Mouse (Mus musculus) liver, postnatal 0 days (tissue): Measurements from ENCODE around the gene Cyp11a1. TPM values are rescaled to one million over a fixed set of nuclear protein-coding genes. Genes with fewer than 3 reads are reported as not detected.

Source experiments
- ATAC-seq: fragments of 200-750 bp; cut with Nextera tagmentation; 2 replicates; pipeline ENCODE4 v1.8.0; 2017; ENCODE audit warnings: mild to moderate bottlenecking, moderate library complexity
- DNase-seq: peaks from one replicate; pipeline ENCODE4 v3.0.0-alpha.2; 2016
- H3K27ac ChIP-seq: fragments of 300-500 bp; sonication (generic); 2 replicates; pipeline ENCODE4 v1.5.1; 2014; ENCODE audit warnings: antibody characterized with exemption, moderate library complexity, mild to moderate bottlenecking, low read depth
- H3K27me3 ChIP-seq: fragments of 300-500 bp; sonication (generic); 2 replicates; pipeline ENCODE4 v1.6.1; 2014; ENCODE audit warnings: low read length, control low read depth, mixed read lengths; ENCODE audit not compliant: insufficient read depth
- H3K36me3 ChIP-seq: fragments of 300-500 bp; sonication (generic); replicated peaks from 2 replicates; pipeline ENCODE4 v1.6.1; 2014; ENCODE audit warnings: mild to moderate bottlenecking, control low read depth, low read length, moderate library complexity, mixed read lengths; ENCODE audit not compliant: insufficient read depth
- H3K4me1 ChIP-seq: fragments of 300-500 bp; sonication (generic); 2 replicates; pipeline ENCODE4 v1.6.1; 2014; ENCODE audit warnings: antibody characterized with exemption, mild to moderate bottlenecking, control low read depth; ENCODE audit not compliant: insufficient read depth
- H3K4me2 ChIP-seq: fragments of 300-500 bp; sonication (generic); 2 replicates; pipeline ENCODE4 v1.6.1; 2014; ENCODE audit warnings: low read depth, mild to moderate bottlenecking, low read length, moderate library complexity, mixed read lengths
- H3K4me3 ChIP-seq: fragments of 300-500 bp; sonication (generic); 2 replicates; pipeline ENCODE4 v1.5.1; 2014; ENCODE audit warnings: low read depth, low read length
- H3K9ac ChIP-seq: fragments of 300-500 bp; sonication (generic); replicated peaks from 2 replicates; pipeline ENCODE4 v1.6.1; 2014; ENCODE audit warnings: mild to moderate bottlenecking, moderate library complexity
- H3K9me3 ChIP-seq: fragments of 300-500 bp; sonication (generic); 2 replicates; pipeline ENCODE4 v1.6.1; 2016; ENCODE audit warnings: mild to moderate bottlenecking, control low read depth, low read length, mixed read lengths
- CTCF ChIP-seq: sonication (generic); IDR thresholded peaks from 2 replicates; pipeline ENCODE4 v1.5.1; 2016; ENCODE audit warnings: antibody characterized with exemption, low read depth
- EP300 ChIP-seq: IDR thresholded peaks from 2 replicates; pipeline ENCODE4 v1.6.1; 2016; ENCODE audit warnings: antibody characterized with exemption, low read depth, mild to moderate bottlenecking
- WGBS: fragments of 180-500 bp; shearing (Covaris S2); extraction: QIAGEN DNeasy Blood & Tissue Kit; methylation state at CpG from one replicate; pipeline ENCODE4 v1.1.7; 2014; ENCODE audit not compliant: insufficient replicate concordance; 5-methylcytosine and 5-hydroxymethylcytosine counted together
- polyA plus RNA-seq: library from polyadenylated mRNA; unstranded; fragments of >200 nt; fragmentation: Nextera tagmentation; extraction: Ambion mirVana; gene quantifications from 2 replicates; pipeline ENCODE4 v1.2.1, GENCODE M21; 2015

Cyp11a1 gene
- polyA plus RNA-seq, 1 experiment from 2014 or later, result 0.51 TPM

- H3K27ac ChIP-seq, result no peak overlapping the region
- 34% methylated on average over 2 of the region's 2 CpGs for WGBS
- no peak overlapping the region for H3K9ac ChIP-seq
- H3K9me3 ChIP-seq, result no peaks in the 10 kb centered on the region
- no peak overlapping the region for H3K4me3 ChIP-seq
- H3K27me3 ChIP-seq, result no peaks in the 10 kb centered on the region; the same call in 1 of the 2 replicates
- H3K36me3 ChIP-seq, result no peaks in the 10 kb centered on the region
- ATAC-seq, result no peak
- no peaks in the 10 kb centered on the region for H3K4me1 ChIP-seq
- TF ChIP-seq CTCF, result no peak
- no peak for TF ChIP-seq EP300
- no peak overlapping the region for H3K4me2 ChIP-seq
- DNase-seq, result no peak
Measured at GRCm38 (mm10) chr9:58027426-58028180, 21.4 kb downstream of the Cyp11a1 start.

GRCm38 (mm10) chr9:58028841-58029240 lies 22.6 kb downstream of the Cyp11a1 start:
- DNase-seq (no peak), ATAC-seq (no peak)
- H3K9ac ChIP-seq, result no peak overlapping the region
- H3K4me2 ChIP-seq, result no peak overlapping the region
- TF ChIP-seq EP300 (no peak), CTCF (no peak)
- H3K9me3 ChIP-seq, result no peaks in the 10 kb centered on the region
- no peak overlapping the region for H3K27ac ChIP-seq
- H3K36me3 ChIP-seq, result no peaks in the 10 kb centered on the region
- no peak overlapping the region for H3K4me3 ChIP-seq
- H3K4me1 ChIP-seq, result no peaks in the 10 kb centered on the region
- WGBS, result 58% methylated on average over 5 of the region's 5 CpGs
- H3K27me3 ChIP-seq, result no peaks in the 10 kb centered on the region; the same call in 1 of the 2 replicates

GRCm38 (mm10) chr9:58029635-58030034 lies 23.4 kb downstream of the Cyp11a1 start:
- ATAC-seq, result no peak
- Histone ChIP-seq H3K27me3 (no peaks in the 10 kb centered on the region; the same call in 1 of the 2 replicates), H3K4me3 (no peak overlapping the region), H3K9me3 (no peaks in the 10 kb centered on the region), H3K27ac (no peak overlapping the region), H3K36me3 (no peaks in the 10 kb centered on the region), H3K4me2 (no peak overlapping the region), H3K4me1 (no peaks in the 10 kb centered on the region), H3K9ac (no peak overlapping the region)
- TF ChIP-seq CTCF (no peak), EP300 (no peak)
- DNase-seq, result no peak
- WGBS, result 72% methylated on average over 6 of the region's 6 CpGs

GRCm38 (mm10) chr9:58031895-58032294 lies 25.7 kb downstream of the Cyp11a1 start:
- WGBS, result 53% methylated on average over 5 of the region's 5 CpGs
- H3K4me1 ChIP-seq, result no peaks in the 10 kb centered on the region
- no peak overlapping the region for H3K27ac ChIP-seq
- ATAC-seq (no peak), DNase-seq (no peak)
- H3K9me3 ChIP-seq, result no peaks in the 10 kb centered on the region
- H3K4me2 ChIP-seq, result no peak overlapping the region
- H3K36me3 ChIP-seq, result no peaks in the 10 kb centered on the region
- no peak overlapping the region for H3K9ac ChIP-seq
- H3K27me3 ChIP-seq, result peaks cover 3% of the 10 kb centered on the region; the same call in 1 of the 2 replicates
- TF ChIP-seq CTCF (no peak), EP300 (no peak)
- H3K4me3 ChIP-seq, result no peak overlapping the region

- H3K4me2 ChIP-seq, result no peak overlapping the region
- no peak overlapping the region for H3K4me3 ChIP-seq
- H3K9me3 ChIP-seq, result no peaks in the 10 kb centered on the region
- TF ChIP-seq EP300 (no peak), CTCF (no peak)
- no peak overlapping the region for H3K27ac ChIP-seq
- no peak overlapping the region for H3K9ac ChIP-seq
- ATAC-seq, result no peak
- 59% methylated on average over 2 of the region's 2 CpGs for WGBS
- no peaks in the 10 kb centered on the region for H3K4me1 ChIP-seq
- peaks cover 22% of the 10 kb centered on the region for H3K27me3 ChIP-seq
- no peaks in the 10 kb centered on the region for H3K36me3 ChIP-seq
- DNase-seq, result no peak
Measured at GRCm38 (mm10) chr9:58035519-58035918, 29.3 kb downstream of the Cyp11a1 start.

- Histone ChIP-seq H3K4me1 (no peaks in the 10 kb centered on the region), H3K4me3 (no peak overlapping the region), H3K9me3 (no peaks in the 10 kb centered on the region), H3K9ac (no peak overlapping the region), H3K27ac (no peak overlapping the region), H3K4me2 (no peak overlapping the region), H3K27me3 (peaks cover 22% of the 10 kb centered on the region), H3K36me3 (no peaks in the 10 kb centered on the region)
- 49% methylated on average over 7 of the region's 7 CpGs for WGBS
- DNase-seq (no peak), ATAC-seq (no peak)
- no peak for TF ChIP-seq EP300
Measured at GRCm38 (mm10) chr9:58035951-58036698, 29.9 kb downstream of the Cyp11a1 start.
